Mouse (Mus musculus) B cell, adult 62 days (primary cell): Measurements from ENCODE around the gene Itgb8. TPM values are rescaled to one million over a fixed set of nuclear protein-coding genes. Genes with fewer than 3 reads are reported as not detected.

Experiments
- total RNA-seq: library from RNA; stranded (reverse); gene quantifications from 4 replicates; pipeline ENCODE4 v1.2.4, GENCODE M21; 2023

Gene Itgb8
- total RNA-seq: not detected in 4 replicates

GRCm38 (mm10) chr12:119238696-119239415 lies at the start of gene Itgb8:
Itgb8 (minus strand) TSS chr12:119238802.

Other genes starting within 250 kb of the Itgb8 start
- gene Macc1, start 75.5 kb upstream of the Itgb8 start, total RNA-seq: not detected in 4 replicates